12 mouse cellular contexts compared by ENCODE assay signal in genomic region chr10:59800159-59800558, GRCm38 (mm10).
DNase-seq lines count a peak whose midpoint lies in the region; ATAC-seq and TF ChIP-seq lines count a peak whose summit lies in the region.
"Had no signal": no experiment of that assay in that cellular context is flagged by ENCODE, and none has a peak within 500 bp of the region (broad histone marks: within the 10 kb centered on the region; RNA-seq: fewer than 3 reads in every experiment).

No protein-coding gene starts in this region.

- H3K27me3 ChIP-seq in heart, embryonic 13.5 days (replicated peaks): no peaks in the 10 kb centered on the region
- H3K27me3 ChIP-seq in hindbrain, postnatal 0 days (ENCODE audit: insufficient read depth, low read length): no peaks in the 10 kb centered on the region
- no peaks in the 10 kb centered on the region for H3K27me3 ChIP-seq in myocyte (ENCODE audit: control insufficient read depth, insufficient read depth, insufficient read length)
- H3K27me3 ChIP-seq in heart, adult 2 months (ENCODE audit: control insufficient read depth, insufficient read depth, low read length): no peaks in the 10 kb centered on the region
- H3K27me3 ChIP-seq: heart, embryonic 15.5 days had no signal

- no peak overlapping the region for H3K9ac ChIP-seq in heart, embryonic 13.5 days
- no peak overlapping the region for H3K9ac ChIP-seq in hindbrain, postnatal 0 days (replicated peaks; ENCODE audit: low read length)
- no peak overlapping the region for H3K9ac ChIP-seq in heart, adult 2 months (ENCODE audit: low read depth, low read length)
- H3K9ac ChIP-seq: heart, embryonic 15.5 days had no signal

- no peak for DNase-seq in heart, postnatal 4 days
- DNase-seq in embryo, embryonic 11 days: peak; percentile 59
- DNase-seq in hindbrain, postnatal 0 days (ENCODE audit: low spot score): peak; percentile 67
- DNase-seq in cerebellum, adult 18-20 months: no peak
- DNase-seq in heart, adult 2 months: no peak
- DNase-seq: adrenal gland, postnatal 25 days; lung, postnatal 36 days had no signal

- TF ChIP-seq EP300 in heart, adult 2 months (IDR thresholded peaks at IDR 0.05; ENCODE audit: insufficient read depth, low read depth, low read length): no peak

- no peak for ATAC-seq in heart, embryonic 13.5 days (ENCODE audit: extremely low read depth, insufficient number of reproducible peaks, low FRiP score, low TSS enrichment)
- peak; percentile 76 for ATAC-seq in hindbrain, postnatal 0 days
- no peak for ATAC-seq in megakaryocyte, adult 5-6 weeks (ENCODE audit: poor library complexity, severe bottlenecking)

- H3K9me3 ChIP-seq in heart, embryonic 13.5 days: no peaks in the 10 kb centered on the region
- no peaks in the 10 kb centered on the region for H3K9me3 ChIP-seq in hindbrain, postnatal 0 days (ENCODE audit: low read length)

- no peak for TF ChIP-seq CTCF in hindbrain, postnatal 0 days (IDR thresholded peaks at IDR 0.05; ENCODE audit: low read depth)
- no peak for TF ChIP-seq CTCF in heart, adult 2 months (IDR thresholded peaks at IDR 0.05)

- peaks cover 17% of the 10 kb centered on the region for H3K36me3 ChIP-seq in heart, embryonic 13.5 days
- H3K36me3 ChIP-seq in hindbrain, postnatal 0 days (ENCODE audit: insufficient read depth, low read length): no peaks in the 10 kb centered on the region; the same call in 1 of the 2 replicates
- H3K36me3 ChIP-seq in myocyte (ENCODE audit: control insufficient read depth, insufficient read depth): peaks cover 31% of the 10 kb centered on the region
- H3K36me3 ChIP-seq in heart, adult 2 months (ENCODE audit: control insufficient read depth, insufficient read depth, low read length): no peaks in the 10 kb centered on the region

- H3K4me2 ChIP-seq in heart, embryonic 13.5 days: no peak overlapping the region
- no peak overlapping the region for H3K4me2 ChIP-seq in hindbrain, postnatal 0 days (ENCODE audit: low read depth, low read length)
- peak overlapping the region; percentile 47 for H3K4me2 ChIP-seq in myocyte (ENCODE audit: low read depth)
- H3K4me2 ChIP-seq: heart, embryonic 15.5 days had no signal

- intact Hi-C loops in heart, adult 2 months (cut with DNase I): no loop called here

- peak; percentile 11 for TF ChIP-seq POLR2A in myocyte (IDR thresholded peaks at IDR 0.05; ENCODE audit: insufficient read length, low read depth)
- TF ChIP-seq POLR2A in heart, adult 2 months (IDR thresholded peaks at IDR 0.05; ENCODE audit: insufficient read depth, low read depth, low read length): no peak

- H3K27ac ChIP-seq in heart, embryonic 13.5 days (replicated peaks): 0 out of 2 replicates have a peak overlapping the region, but pooled peaks have one; percentile 38
- H3K27ac ChIP-seq in hindbrain, postnatal 0 days: peak overlapping the region; percentile 5; the same call in 1 of the 2 replicates
- no peak overlapping the region for H3K27ac ChIP-seq in heart, adult 2 months
- H3K27ac ChIP-seq: layer of hippocampus, adult 2 months had no signal

- H3K79me2 ChIP-seq in myocyte (ENCODE audit: control insufficient read depth, insufficient read depth): no peaks in the 10 kb centered on the region
- no peaks in the 10 kb centered on the region for H3K79me2 ChIP-seq in heart, adult 2 months (replicated peaks; ENCODE audit: control insufficient read depth, insufficient read depth, low read length)

- H3K4me1 ChIP-seq in heart, embryonic 13.5 days: peaks cover 32% of the 10 kb centered on the region
- 0 out of 2 replicates have a peak, but pooled peaks cover 9% of the 10 kb centered on the region for H3K4me1 ChIP-seq in hindbrain, postnatal 0 days (ENCODE audit: insufficient read depth, low read length)
- no peaks in the 10 kb centered on the region for H3K4me1 ChIP-seq in heart, adult 2 months (ENCODE audit: control insufficient read depth, insufficient read depth, low read length)

- 46% methylated on average over 10 of the region's 10 CpGs for WGBS in heart, embryonic 13.5 days
- 18% methylated on average over 10 of the region's 10 CpGs for WGBS in hindbrain, postnatal 0 days
- 54% methylated on average over 10 of the region's 10 CpGs for WGBS in heart, adult 2 months

- no peak overlapping the region for H3ac ChIP-seq in myocyte (ENCODE audit: control insufficient read depth, insufficient read length)

- no peak overlapping the region for H3K4me3 ChIP-seq in heart, embryonic 13.5 days
- H3K4me3 ChIP-seq in hindbrain, postnatal 0 days (ENCODE audit: low read length): no peak overlapping the region
- no peak overlapping the region for H3K4me3 ChIP-seq in myocyte
- H3K4me3 ChIP-seq in heart, adult 2 months: no peak overlapping the region
- H3K4me3 ChIP-seq: heart, embryonic 15.5 days; layer of hippocampus, adult 2 months had no signal

TF ChIP-seq in myocyte, 11 proteins besides CTCF, POLR2A, EP300 and RAD21:
- TF ChIP-seq SRF (IDR thresholded peaks at IDR 0.05; ENCODE audit: control insufficient read depth, insufficient read length, low read depth) (no peak), MYOD1 (IDR thresholded peaks at IDR 0.05; ENCODE audit: control insufficient read depth in 1 of 3, insufficient read length in 2 of 3, low read depth in 2 of 3) (peak in 1 of 3 experiments; percentile 30), TCF12 (IDR thresholded peaks at IDR 0.05; ENCODE audit: insufficient read depth, poor library complexity, severe bottlenecking) (no peak), POLR2AphosphoS2 (IDR thresholded peaks at IDR 0.05; ENCODE audit: insufficient read length, low read depth) (no peak), TCF3 (IDR thresholded peaks at IDR 0.05; ENCODE audit: insufficient read length, low read depth) (no peak), REST (IDR thresholded peaks at IDR 0.05; ENCODE audit: insufficient read depth, insufficient read length) (no peak), E2F4 (IDR thresholded peaks at IDR 0.05; ENCODE audit: insufficient read depth) (no peak), MAX (IDR thresholded peaks at IDR 0.05; ENCODE audit: low read depth) (no peak), MYOG (IDR thresholded peaks at IDR 0.05; ENCODE audit: control insufficient read depth in 1 of 3, insufficient read depth in 1 of 3, insufficient read length in 2 of 3, low read depth in 2 of 3) (peak in 1 of 3 experiments; percentile 33), CEBPB (IDR thresholded peaks at IDR 0.05; ENCODE audit: insufficient read depth, poor library complexity, severe bottlenecking) (no peak)

Comparison
In these comparisons a context has a peak if more than half of its experiments do, and no peak if none do; other contexts are left out.
1. DNase-seq: peak in embryo, embryonic 11 days (single experiment) and hindbrain, postnatal 0 days (single experiment); none in heart, postnatal 4 days (single experiment), cerebellum, adult 18-20 months (0 of 2) and heart, adult 2 months (0 of 2).